Mouse (Mus musculus) midbrain, embryonic 14.5 days (tissue): ENCODE results near the gene Gm20388. TPM values are rescaled to one million over a fixed set of nuclear protein-coding genes. Genes with fewer than 3 reads are reported as not detected.

ENCODE experiments used
- ATAC-seq: fragments of 200-750 bp; cut with Nextera tagmentation; 2 replicates; pipeline ENCODE4 v1.8.0; 2017; ENCODE audit warnings: moderate number of reproducible peaks, moderate library complexity; ENCODE audit not compliant: low FRiP score, low TSS enrichment
- DNase-seq: peaks from one replicate; pipeline ENCODE4 v3.0.0-alpha.2; 2015
- H3K27ac ChIP-seq: fragments of 300-500 bp; sonication (generic); replicated peaks from 2 replicates; pipeline ENCODE4 v1.5.1; 2014; ENCODE audit warnings: mild to moderate bottlenecking, low read depth, low read length, moderate library complexity
- H3K27me3 ChIP-seq: fragments of 300-500 bp; sonication (generic); 2 replicates; pipeline ENCODE4 v1.6.1; 2014; ENCODE audit warnings: low read length, control low read depth, mixed read lengths; ENCODE audit not compliant: control insufficient read depth, insufficient read depth
- H3K36me3 ChIP-seq: fragments of 300-500 bp; sonication (generic); 2 replicates; pipeline ENCODE4 v1.6.1; 2014; ENCODE audit warnings: low read length, control low read depth; ENCODE audit not compliant: control insufficient read depth, insufficient read depth
- H3K4me1 ChIP-seq: fragments of 300-500 bp; sonication (generic); 2 replicates; pipeline ENCODE4 v1.6.1; 2014; ENCODE audit warnings: mild to moderate bottlenecking, antibody characterized with exemption, low read length, control low read depth; ENCODE audit not compliant: control insufficient read depth, insufficient read depth
- H3K4me2 ChIP-seq: fragments of 300-500 bp; sonication (generic); 2 replicates; pipeline ENCODE4 v1.6.1; 2014; ENCODE audit warnings: mild to moderate bottlenecking, low read length, moderate library complexity
- H3K4me3 ChIP-seq: fragments of 300-500 bp; sonication (generic); replicated peaks from 2 replicates; pipeline ENCODE4 v1.5.1; 2014; ENCODE audit warnings: low read depth, low read length
- H3K9ac ChIP-seq: fragments of 300-500 bp; sonication (generic); replicated peaks from 2 replicates; pipeline ENCODE4 v1.6.1; 2014; ENCODE audit warnings: mild to moderate bottlenecking, low read length, moderate library complexity
- H3K9me3 ChIP-seq: fragments of 300-500 bp; sonication (generic); 2 replicates; pipeline ENCODE4 v1.6.1; 2016; ENCODE audit warnings: low read length, control low read depth, mixed read lengths; ENCODE audit not compliant: control insufficient read depth
- WGBS: fragments of 180-500 bp; shearing (Covaris S2); extraction: QIAGEN DNeasy Blood & Tissue Kit; methylation state at CpG from one replicate; pipeline ENCODE4 v1.1.7; 2014; 5-methylcytosine and 5-hydroxymethylcytosine counted together
- polyA plus RNA-seq: library from polyadenylated mRNA; unstranded; fragments of >200 nt; fragmentation: Nextera tagmentation; extraction: Ambion mirVana; gene quantifications from 2 replicates; pipeline ENCODE4 v1.2.1, GENCODE M21; 2014

Gene Gm20388
- polyA plus RNA-seq, 1 experiment from 2014 or later: 4.1 TPM

DNA sequence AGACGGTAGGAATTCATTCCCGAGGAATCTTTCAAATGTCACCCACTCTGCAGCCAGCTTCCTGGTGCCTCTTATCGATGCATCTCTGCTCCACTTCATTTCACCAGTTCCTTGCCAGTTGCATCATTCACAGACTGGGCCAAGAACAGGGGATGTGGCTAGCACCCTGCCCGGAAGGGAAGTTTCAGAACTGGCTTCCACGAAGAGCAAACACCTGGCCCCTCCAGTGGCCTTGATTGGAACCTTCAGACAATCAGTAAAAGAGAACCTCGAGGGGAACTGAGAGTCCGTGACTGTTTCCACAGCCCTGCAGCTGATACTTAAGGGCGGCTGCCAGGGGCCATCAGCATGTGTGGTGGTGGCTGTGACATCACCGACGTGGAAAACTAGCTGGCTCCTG is 1937.9 kb downstream of the Gm20388 start:
- DNase-seq: no peak
- Histone ChIP-seq H3K9ac (no peak overlapping the region), H3K4me1 (peaks cover 6% of the 10 kb centered on the region; the same call in 1 of the 2 replicates), H3K9me3 (no peaks in the 10 kb centered on the region), H3K36me3 (no peaks in the 10 kb centered on the region), H3K4me3 (no peak overlapping the region), H3K27ac (no peak overlapping the region), H3K27me3 (no peaks in the 10 kb centered on the region), H3K4me2 (no peak overlapping the region)
- no peak for ATAC-seq
- 74% methylated on average over 10 of the region's 10 CpGs for WGBS

DNA sequence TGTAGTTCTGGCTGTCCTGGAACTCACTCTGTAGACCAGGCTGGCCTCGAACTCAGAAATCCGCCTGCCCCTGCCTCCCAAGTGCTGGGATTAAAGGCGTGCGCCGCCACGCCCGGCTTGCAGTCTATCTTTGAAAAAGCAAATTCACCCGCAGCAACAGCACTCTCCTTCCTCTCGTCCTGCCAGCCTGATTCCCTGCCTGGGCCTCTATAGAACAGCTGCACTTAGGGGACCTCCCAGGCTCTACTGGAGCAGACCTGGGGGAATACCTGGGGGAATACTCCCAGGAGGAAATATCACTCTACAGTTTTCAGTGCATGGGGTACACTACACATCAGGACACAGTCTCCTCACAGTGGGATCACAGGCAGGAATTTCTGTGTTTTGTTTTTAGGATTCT is 1938.7 kb downstream of the Gm20388 start:
- peaks cover 6% of the 10 kb centered on the region; the same call in 1 of the 2 replicates for H3K4me1 ChIP-seq
- no peak overlapping the region for H3K9ac ChIP-seq
- no peaks in the 10 kb centered on the region for H3K36me3 ChIP-seq
- no peak overlapping the region for H3K27ac ChIP-seq
- H3K4me3 ChIP-seq: no peak overlapping the region
- no peaks in the 10 kb centered on the region for H3K9me3 ChIP-seq
- no peak for DNase-seq
- H3K4me2 ChIP-seq: no peak overlapping the region
- ATAC-seq: no peak
- WGBS: 67% methylated on average over 9 of the region's 9 CpGs
- H3K27me3 ChIP-seq: no peaks in the 10 kb centered on the region

DNA sequence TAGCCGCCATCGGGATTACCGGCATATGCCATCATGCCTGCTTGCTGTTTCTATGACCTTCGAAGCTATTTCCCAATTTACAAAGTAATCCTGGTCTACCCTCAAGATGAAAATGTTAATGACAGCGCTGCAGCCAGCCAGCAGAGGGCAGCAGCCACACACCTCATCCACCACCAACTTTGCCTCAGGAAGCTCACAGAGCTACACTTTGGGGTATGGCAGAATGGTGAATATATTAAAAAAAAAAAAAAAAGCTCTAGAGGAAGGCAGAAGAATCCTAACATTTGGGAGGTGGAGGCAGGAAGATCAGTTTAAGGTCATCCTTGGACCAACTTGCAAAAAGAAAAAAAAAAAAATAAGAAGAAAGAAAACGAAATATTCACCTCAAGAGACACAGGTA is 1939.4 kb downstream of the Gm20388 start:
- H3K27me3 ChIP-seq: no peaks in the 10 kb centered on the region
- no peak overlapping the region for H3K27ac ChIP-seq
- 17% methylated on average over 6 of the region's 6 CpGs for WGBS
- H3K36me3 ChIP-seq: no peaks in the 10 kb centered on the region
- no peaks in the 10 kb centered on the region for H3K9me3 ChIP-seq
- H3K4me2 ChIP-seq: no peak overlapping the region
- ATAC-seq (no peak; the same call in 1 of the 2 replicates), DNase-seq (peak; percentile 88)
- H3K9ac ChIP-seq: no peak overlapping the region
- peaks cover 6% of the 10 kb centered on the region; the same call in 1 of the 2 replicates for H3K4me1 ChIP-seq
- H3K4me3 ChIP-seq: no peak overlapping the region

DNA sequence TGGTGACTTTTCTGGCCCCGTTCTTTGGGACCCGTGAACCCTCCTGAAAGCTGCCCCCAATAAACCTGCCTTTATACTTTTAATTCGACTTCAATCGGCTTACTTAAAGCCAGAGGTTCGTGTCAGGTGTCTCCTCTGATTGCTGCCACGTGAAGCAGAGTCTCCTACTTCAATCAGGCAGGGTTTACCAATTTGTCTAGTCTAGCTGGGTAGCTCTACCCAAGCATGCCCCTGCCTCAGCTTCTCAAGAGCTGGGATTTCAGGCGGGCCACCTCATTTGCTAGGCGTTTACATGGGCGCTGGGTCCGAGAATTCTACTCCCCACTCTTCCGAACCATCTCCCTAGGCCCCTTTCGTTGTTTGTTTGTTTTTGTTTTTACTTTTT is 1939.8 kb downstream of the Gm20388 start:
- H3K9me3 ChIP-seq: no peaks in the 10 kb centered on the region
- no peak overlapping the region for H3K9ac ChIP-seq
- H3K27me3 ChIP-seq: no peaks in the 10 kb centered on the region
- H3K4me2 ChIP-seq: peak overlapping the region; percentile 44
- 44% methylated on average over 12 of the region's 12 CpGs for WGBS
- H3K36me3 ChIP-seq: no peaks in the 10 kb centered on the region
- H3K27ac ChIP-seq: no peak overlapping the region
- DNase-seq (peak; percentile 13), ATAC-seq (no peak)
- peaks cover 6% of the 10 kb centered on the region; the same call in 1 of the 2 replicates for H3K4me1 ChIP-seq
- no peak overlapping the region for H3K4me3 ChIP-seq

DNA sequence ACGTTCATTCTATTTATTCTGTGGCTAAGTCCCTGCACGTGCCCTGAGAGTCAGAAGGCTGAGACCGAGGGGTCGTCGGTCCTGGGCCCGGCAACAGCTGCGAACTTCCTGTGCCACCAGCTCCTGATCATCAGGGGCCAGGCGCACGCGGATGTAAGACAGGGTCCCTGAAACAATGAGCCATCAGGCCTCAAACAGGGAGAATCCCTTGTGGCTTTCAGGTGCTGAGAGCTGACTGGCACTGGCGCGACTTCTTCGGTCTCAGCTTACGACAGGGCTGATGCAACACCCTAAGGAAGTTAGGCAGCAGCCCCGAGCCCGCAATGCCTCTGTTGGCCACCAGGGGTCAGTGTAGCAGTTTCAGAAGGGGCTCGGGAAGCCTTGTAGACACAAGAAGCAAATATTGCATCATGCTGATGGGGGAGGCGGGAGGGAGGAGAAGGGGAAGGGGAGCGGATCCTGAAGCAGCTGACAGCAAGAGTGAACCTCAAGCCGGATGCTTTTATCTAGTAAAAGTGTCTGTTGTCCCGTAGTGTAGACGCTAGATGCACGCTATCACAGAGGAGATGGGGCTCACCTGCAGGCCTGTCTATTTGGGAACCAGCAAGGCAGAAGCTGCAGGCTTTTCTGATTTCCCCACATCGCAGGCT is 1940.3 kb downstream of the Gm20388 start:
- 5% methylated on average over 24 of the region's 24 CpGs for WGBS
- Histone ChIP-seq H3K9ac (peak overlapping the region; percentile 30; the same call in 1 of the 2 replicates), H3K4me2 (peak overlapping the region; percentile 44), H3K27me3 (no peaks in the 10 kb centered on the region), H3K9me3 (no peaks in the 10 kb centered on the region), H3K4me1 (peaks cover 6% of the 10 kb centered on the region; the same call in 1 of the 2 replicates), H3K36me3 (no peaks in the 10 kb centered on the region), H3K27ac (no peak overlapping the region; the same call in 1 of the 2 replicates), H3K4me3 (no peak overlapping the region)
- ATAC-seq (peak; percentile 80), DNase-seq (peak; percentile 98)

DNA sequence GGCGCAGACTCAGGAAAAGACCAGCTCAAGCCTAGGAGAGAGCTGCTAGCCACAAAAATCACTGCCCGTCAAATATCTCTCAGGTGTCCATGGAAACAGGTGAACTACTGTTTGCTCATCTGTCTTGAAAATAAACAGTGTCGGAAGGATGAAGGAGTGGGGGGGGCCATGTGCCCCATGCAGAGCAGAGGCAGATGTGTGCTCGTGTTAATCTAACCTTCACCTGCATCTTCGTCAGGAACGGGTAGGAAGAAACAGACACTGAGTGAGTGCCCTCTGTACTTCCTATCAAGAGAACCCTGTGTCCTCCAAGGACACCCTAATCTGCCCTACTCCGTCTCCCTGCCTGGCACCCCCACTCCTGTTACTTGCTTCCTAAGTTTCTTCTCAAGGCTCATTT is 1941.1 kb downstream of the Gm20388 start:
- 41% methylated on average over 7 of the region's 7 CpGs for WGBS
- Histone ChIP-seq H3K36me3 (no peaks in the 10 kb centered on the region), H3K4me2 (no peak overlapping the region), H3K4me1 (peaks cover 6% of the 10 kb centered on the region; the same call in 1 of the 2 replicates), H3K27ac (no peak overlapping the region), H3K9ac (0 out of 2 replicates have a peak overlapping the region, but pooled peaks have one; percentile 30), H3K4me3 (no peak overlapping the region), H3K27me3 (no peaks in the 10 kb centered on the region), H3K9me3 (no peaks in the 10 kb centered on the region)
- ATAC-seq: no peak
- DNase-seq: no peak

DNA sequence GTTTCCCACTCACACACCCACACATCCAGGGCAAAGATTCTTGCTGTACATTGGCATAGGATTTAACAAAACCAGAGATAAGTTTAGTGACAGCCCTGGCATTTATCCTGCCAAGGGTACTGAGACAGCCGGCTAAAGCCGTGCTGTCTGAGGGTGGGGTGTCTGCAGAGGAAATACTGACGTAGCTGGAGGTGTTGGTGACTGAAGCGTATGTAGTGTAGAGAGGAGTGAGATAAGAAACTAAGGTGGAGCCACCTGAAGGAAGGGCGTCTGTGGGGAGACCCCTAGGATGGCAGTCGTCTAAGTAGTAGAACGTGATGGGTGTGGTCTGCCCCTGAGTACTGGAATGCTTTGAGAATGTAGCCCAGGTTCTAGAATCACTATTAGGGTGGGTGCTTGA is 1941.8 kb downstream of the Gm20388 start:
- Histone ChIP-seq H3K9ac (no peak overlapping the region), H3K9me3 (no peaks in the 10 kb centered on the region), H3K4me1 (peaks cover 7% of the 10 kb centered on the region; the same call in 1 of the 2 replicates), H3K4me3 (no peak overlapping the region), H3K27ac (no peak overlapping the region), H3K4me2 (no peak overlapping the region), H3K27me3 (no peaks in the 10 kb centered on the region), H3K36me3 (no peaks in the 10 kb centered on the region)
- ATAC-seq: no peak
- WGBS: 67% methylated on average over 7 of the region's 7 CpGs
- no peak for DNase-seq

DNA sequence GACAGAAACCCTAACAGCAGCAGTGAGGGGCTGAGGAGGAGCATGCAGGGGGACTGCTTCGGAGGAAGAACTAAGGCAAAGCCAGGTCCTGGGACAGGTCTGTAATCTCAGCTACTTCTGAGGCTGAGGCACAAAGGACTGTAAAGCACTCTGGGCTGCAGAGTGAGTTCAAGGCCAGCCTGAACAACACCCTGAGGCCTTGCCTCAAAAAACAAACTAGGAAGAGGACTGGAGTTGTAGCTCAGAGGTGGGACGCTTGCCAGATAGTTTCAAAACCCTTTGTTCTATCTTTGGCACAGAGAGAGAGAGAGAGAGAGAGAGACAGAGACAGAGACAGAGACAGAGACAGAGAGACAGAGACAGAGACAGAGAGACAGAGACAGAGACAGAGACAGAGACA is 1942.9 kb downstream of the Gm20388 start:
- H3K36me3 ChIP-seq: no peaks in the 10 kb centered on the region
- no peak overlapping the region for H3K4me2 ChIP-seq
- H3K9ac ChIP-seq: no peak overlapping the region
- H3K4me1 ChIP-seq: peaks cover 8% of the 10 kb centered on the region; the same call in 1 of the 2 replicates
- no peak overlapping the region for H3K4me3 ChIP-seq
- no peaks in the 10 kb centered on the region for H3K27me3 ChIP-seq
- DNase-seq (no peak), ATAC-seq (no peak)
- WGBS: 82% methylated on average over 2 of the region's 2 CpGs
- H3K27ac ChIP-seq: no peak overlapping the region
- no peaks in the 10 kb centered on the region for H3K9me3 ChIP-seq

DNA sequence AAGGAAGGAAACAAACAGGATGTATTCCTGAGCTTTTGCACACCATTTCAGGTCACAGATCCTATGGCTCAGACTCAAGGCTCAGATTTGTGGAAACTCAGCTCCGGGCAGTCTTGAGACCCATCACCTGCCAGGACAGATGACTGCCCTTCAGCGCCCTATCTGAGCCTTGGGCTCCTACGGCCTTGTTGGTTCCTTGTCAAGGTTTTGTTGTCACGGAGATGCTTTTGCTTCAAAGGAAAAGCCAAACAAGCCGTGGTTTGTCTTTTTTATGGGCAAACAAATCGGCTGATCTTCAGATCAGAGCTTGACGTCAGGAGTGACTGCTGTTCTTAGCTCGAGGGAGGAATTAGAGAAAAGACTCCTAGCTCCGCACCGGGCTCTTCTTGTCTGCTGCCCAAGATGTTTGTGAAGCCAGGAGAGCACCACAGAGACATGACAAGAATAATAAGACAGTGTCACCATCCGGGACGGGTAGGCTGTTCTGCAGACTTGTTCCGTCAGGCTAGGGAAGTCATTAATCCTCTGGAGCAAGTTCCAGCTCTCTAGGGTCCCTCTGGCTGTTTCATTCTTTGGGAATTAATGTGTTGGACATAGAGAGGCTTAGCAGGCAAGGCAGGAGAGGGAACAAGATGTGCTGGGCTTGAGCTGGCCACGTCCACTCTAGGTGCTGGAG is 1945.6 kb downstream of the Gm20388 start:
- H3K4me1 ChIP-seq: peaks cover 7% of the 10 kb centered on the region; the same call in 1 of the 2 replicates
- ATAC-seq: no peak
- H3K27ac ChIP-seq: no peak overlapping the region
- H3K4me2 ChIP-seq: no peak overlapping the region
- no peaks in the 10 kb centered on the region for H3K9me3 ChIP-seq
- 79% methylated on average over 14 of the region's 14 CpGs for WGBS
- H3K9ac ChIP-seq: no peak overlapping the region
- H3K36me3 ChIP-seq: no peaks in the 10 kb centered on the region
- no peak for DNase-seq
- H3K27me3 ChIP-seq: no peaks in the 10 kb centered on the region
- H3K4me3 ChIP-seq: no peak overlapping the region
